Mouse (Mus musculus) gastrocnemius, postnatal 14 days (tissue): ENCODE measurements around the gene Rarres2. TPM values are rescaled to one million over a fixed set of nuclear protein-coding genes. Genes with fewer than 3 reads are reported as not detected.
A peak's percentile ranks its signal among the peaks of the same experiment; 100 is the strongest.
"Not testable (repeated sequence)": the region's sequence is repeated elsewhere in the genome, so short reads cannot be mapped to it uniquely, and the experiment has no call there.

Experiments
- DNase-seq: peaks from one replicate; pipeline ENCODE4 v3.0.0; 2021; ENCODE audit warnings: mixed read lengths
- intact Hi-C: fragments of 180-260 bp; cut with DNase I; formaldehyde crosslinking; loops from one replicate; pipeline ENCODE4 v1.15.1; 2025; ENCODE audit warnings: low total_unique reads
- total RNA-seq, 2 experiments: library from RNA; stranded (reverse); gene quantifications; 2 replicates each; pipeline ENCODE4 v1.2.3; 2021

Gene Rarres2
- total RNA-seq, 2 experiments from 2014 or later = 22.2 to 35.7 TPM

DNA sequence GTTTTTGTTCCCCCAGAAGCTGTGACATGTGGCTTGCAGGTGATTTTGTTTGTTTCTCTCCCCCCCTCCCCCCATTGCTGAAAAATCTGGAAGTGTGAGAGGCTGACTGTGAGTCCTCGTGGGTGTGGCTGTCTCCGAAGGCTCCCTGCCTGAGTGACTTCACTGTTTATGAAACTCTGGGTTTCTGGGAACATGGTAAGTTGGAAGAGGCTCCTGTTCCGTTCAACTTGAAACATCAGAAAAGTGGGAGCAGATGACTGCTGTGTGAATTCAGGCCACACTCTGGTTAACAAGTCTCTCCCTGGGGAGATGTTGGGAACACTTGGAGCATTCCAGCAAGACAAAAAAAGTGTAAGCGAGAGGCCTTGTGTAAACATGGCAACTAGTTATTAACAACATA is 25.7 kb downstream of the Rarres2 start:
- intact Hi-C loops = loop anchor here (5.0 kb wide), 1 partner anchor 45 kb away; the partner anchor contains the start of genes Gm44965 and Repin1
- no peak for DNase-seq

DNA sequence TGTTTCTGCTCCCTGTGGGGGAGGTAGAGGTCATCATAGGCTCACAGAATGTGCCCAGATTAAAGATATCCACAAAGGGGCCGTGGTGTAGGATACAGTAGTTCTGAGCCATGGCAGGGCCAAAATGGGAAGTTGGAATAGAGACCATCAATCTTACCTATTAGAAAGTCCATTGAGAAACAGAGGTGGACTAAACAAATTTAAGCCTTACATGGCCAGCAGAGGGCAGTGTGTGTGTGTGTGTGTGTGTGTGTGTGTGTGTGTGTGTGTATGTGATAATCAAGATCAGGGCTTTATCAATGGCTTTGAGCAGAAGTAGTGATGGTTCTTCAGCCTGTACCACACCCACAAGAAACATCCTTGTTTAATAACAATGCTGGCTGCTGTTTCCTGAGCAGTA is 26.3 kb downstream of the Rarres2 start:
- DNase-seq = no peak
- intact Hi-C loops = loop anchor here (5.0 kb wide), 1 partner anchor 46 kb away; the partner anchor contains the start of genes Gm44965 and Repin1

DNA sequence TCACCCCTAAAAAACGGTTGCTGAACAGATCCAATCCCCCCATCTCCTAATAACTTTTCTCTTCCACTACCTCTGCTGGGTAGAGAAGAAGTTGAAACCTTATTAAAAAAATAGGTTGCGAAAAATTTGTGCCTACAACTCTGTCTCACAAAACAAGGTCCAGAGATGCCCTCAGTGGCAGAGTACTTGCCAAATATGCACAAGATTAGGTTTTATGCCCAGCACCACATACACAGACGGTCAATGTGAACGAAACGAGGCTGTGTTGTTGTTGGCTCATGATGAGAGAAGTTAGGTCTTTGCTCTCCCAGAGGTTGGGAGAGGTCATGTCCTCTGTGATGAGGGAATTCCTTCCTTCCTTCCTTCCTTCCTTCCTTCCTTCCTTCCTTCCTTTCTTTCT is 27.3 kb downstream of the Rarres2 start:
- no peak for DNase-seq
- intact Hi-C loops = loop anchor here (5.0 kb wide), 1 partner anchor 47 kb away; the partner anchor contains the start of genes Gm44965 and Repin1

DNA sequence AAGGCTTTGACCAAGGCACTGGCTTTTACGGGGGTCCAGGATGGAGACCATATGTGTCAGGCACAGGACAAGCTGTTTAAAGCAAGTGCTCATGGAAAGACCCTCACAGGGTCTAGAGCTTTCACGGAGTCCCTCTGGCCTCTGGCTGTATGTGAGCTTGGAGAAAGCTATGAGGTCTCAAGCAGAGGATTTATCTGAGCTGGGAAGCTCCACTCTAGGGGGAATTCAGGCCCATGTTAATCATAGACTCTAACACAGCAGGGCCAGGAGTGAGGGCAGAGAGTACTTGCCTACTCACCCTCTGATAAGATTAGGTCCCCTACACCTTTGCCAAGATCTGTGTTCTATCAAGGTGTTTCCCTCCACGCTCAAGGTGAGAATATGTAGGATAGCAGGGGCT is 30.0 kb downstream of the Rarres2 start:
- DNase-seq = no peak
- intact Hi-C loops = no loop called here

DNA sequence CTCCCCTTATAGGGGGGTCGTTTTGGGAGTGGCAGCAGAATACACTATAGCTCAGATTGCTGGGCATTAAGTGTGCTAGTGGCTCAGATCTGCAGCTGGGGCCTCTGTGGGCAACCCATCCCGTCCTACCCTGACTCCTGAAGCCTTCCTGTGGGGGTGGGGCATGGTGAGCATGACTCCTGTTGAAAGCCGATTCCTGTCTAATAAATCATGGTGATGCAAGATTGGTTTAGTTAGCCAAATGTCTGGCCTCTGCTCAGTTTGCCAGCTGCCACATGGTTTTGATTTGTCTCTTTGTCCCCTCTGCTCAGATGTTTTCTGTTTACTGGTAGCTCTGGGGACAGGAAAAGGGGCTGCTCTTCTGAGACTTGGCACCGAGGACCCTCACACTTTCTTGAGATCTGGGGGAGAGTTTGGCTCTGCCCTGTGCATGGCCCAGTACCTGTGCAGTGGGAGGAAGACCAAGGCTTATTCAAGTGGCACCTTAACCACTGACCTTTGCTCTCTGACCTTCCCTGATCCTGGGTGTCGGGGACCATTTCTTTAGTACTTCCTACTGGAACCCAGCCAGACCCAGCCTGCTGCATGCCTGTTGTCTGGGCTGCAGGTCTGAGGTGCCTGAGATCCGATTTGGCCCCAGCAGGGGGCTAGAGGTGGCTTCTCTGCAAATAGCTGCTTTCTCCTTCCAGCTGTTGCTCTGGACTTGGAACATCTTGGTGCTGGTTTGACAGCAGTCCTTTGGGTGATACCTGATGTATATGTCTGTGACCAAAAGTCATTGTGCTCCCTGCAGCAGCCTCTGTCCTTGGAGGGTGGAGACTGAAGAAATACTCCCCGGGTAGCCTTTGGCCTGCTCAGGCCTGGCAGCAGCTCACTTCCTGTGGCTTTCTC is 30.8 kb downstream of the Rarres2 start:
- intact Hi-C loops = no loop called here
- peak; percentile 67 for DNase-seq

DNA sequence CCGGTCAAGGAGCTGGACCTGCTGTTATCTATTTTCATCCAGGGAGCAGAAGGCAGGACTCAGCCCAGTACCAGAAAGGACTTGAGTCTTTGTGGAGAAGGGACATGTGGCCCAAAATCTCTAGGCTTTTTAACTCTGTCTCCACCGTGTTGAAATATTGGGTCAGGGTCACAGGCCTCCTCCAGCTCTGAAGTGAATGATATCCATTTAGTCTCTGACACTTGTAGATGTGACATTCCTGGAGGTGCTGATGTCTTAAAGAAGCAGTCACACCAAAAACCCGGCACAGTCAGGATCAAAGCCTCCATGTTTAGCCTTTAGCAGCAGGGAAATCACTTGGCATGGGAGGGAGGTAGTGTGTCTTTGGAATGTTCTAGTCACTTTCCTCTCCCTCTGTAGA is 31.9 kb downstream of the Rarres2 start:
- intact Hi-C loops = no loop called here
- DNase-seq = no peak

DNA sequence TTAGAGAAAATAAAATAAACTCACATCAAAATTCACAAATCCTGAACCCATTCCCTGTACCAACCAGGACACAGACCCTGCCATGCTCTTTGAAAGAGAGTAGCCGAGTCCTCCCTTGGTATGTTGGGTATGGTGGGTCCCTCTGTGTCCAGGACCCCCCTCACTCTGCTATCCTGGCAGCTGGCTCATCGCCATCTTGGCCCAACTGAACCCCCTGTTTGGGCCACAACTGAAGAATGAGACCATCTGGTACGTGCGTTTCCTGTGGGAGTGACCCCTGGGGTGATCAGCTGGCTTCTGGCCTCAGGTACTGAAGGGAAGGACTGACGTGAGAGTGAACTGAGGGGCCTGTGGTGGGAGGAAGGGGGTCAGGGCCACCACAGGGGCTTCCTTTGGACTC is 32.7 kb downstream of the Rarres2 start:
- no peak for DNase-seq
- intact Hi-C loops = loop anchor here (5.0 kb wide), 1 partner anchor 102 kb away; no protein-coding TSS in a partner anchor

DNA sequence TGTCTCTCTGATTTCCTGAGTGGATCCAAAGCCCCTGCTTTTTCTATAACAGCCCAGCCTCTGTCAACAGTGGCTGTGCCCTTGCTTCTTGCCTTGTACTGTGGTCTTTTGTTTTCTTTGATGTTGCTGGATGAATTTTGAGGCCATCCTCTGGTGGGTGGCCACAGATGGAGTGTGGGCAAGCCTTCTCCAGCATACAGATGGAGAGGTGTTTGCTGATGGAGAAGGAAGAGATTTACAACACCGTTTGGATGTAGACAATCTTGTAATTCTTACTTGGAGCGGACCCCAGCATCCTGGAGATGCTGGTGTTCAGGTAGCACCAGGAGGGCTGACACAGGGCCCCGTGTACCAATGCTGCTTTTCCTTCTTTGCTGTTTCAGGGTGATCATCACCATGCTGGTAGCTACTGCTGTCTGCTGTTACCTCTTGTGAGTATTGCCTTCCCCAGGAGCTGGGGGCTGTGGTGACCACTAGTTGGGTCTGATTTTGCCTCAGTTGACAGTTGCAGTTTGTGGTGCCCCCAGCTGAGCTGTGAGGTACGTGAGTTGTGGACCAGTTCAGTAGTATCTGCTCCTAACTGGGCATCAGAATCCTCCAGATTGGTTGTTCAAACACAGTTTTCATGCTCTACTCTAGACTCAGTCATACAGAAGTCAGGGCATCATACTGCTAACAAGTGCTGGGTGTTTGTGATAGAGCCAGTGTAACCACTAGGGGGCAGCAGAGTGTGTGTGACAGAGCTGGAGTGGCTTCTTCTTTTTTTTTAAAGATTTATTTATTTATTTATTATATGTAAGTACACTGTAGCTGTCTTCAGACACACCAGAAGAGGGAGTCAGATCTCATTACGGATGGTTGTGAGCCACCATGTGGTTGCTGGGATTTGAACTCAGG is 33.5 kb downstream of the Rarres2 start:
- DNase-seq = peak; percentile 77
- intact Hi-C loops = loop anchor here (5.0 kb wide), 1 partner anchor 103 kb away; no protein-coding TSS in a partner anchor

DNA sequence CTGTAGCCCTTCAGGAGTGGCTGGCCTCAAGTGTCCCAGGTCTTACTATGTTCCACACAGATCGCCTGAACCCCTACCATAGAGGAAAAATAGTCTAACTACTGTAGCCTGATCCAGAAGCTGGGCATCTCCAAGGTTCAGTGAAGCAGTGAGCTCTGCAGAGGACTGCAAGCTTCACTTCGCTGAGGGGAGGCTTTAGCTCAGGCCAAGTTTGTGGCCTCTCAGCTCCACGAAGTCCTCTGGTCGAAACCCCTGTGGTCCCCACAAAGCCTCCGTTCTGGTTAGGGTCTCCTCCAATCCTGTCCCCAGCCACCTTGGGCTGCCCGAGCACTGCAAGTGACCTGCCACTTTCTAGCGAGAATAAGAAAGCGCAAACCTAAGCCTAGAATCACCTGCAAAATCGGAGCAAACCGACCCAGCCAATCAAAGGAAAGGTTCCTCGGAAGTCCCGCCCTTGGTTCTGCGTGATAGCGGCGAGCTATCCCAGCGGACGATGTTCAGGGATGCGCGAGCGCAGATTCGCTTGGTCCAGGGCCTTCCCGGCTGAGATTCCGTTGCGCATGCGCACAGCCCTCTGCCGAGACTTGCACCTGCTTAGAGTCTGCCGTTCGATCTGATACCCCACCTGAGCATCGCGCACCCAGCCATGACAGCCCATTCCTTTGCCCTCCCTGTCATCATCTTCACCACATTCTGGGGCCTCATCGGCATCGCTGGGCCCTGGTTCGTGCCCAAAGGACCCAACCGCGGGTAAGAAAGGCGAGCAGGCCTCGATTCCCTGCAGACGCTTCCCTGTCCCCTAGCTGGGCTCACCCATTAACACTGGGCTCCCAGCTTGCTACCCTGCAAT is 35.3 kb downstream of the Rarres2 start, which contains the start of gene Atp6v0e2:
Gene Atp6v0e2 (plus strand): TSS at position 511 of the 850 bp plus-strand sequence.
- peak; percentile 88 for DNase-seq
- intact Hi-C loops = loop anchor here (5.0 kb wide), 1 partner anchor 105 kb away; no protein-coding TSS in a partner anchor

DNA sequence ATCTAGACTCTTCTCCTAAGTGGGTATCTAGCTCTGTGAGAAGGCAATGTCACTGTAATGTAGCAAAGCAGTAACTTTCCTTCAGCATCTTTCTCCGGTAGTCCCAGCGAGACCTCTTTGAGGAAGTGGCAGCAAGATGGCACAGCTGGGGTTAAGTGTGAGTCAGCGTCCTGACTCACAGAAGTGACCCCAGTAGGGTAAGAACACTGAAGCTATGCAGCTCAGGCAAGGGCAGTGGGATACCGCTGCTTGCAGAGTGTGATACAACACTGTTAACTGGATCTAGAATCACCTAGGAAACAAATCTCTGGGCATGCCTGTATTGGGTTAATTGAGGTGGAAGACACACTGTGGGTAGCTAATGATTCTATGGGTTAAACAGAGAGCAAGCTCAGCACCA is 36.5 kb downstream of the Rarres2 start:
- DNase-seq = no peak
- intact Hi-C loops = loop anchor here (5.0 kb wide), 1 partner anchor 106 kb away; no protein-coding TSS in a partner anchor

DNA sequence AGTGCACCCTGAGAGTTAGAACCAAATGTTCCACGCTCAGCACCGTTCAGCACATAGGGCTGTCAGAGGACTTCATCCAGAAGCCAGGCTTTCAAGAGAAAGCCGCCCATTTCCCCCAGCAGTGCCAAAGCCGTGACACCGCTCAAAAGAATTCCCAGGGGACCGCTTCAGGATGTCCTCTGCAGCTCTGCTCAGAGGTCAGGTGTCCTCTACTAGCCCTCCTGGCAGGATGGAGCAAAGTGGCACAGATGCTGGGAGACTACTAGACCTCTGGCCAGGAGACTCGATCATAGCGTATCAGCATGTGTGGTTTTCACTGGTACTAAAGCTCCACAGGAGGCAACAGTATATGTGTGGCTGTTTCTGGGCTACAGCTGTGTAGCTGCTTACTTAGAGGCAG is 37.7 kb downstream of the Rarres2 start:
- intact Hi-C loops = loop anchor here (5.0 kb wide), 1 partner anchor 107 kb away; no protein-coding TSS in a partner anchor
- no peak for DNase-seq

DNA sequence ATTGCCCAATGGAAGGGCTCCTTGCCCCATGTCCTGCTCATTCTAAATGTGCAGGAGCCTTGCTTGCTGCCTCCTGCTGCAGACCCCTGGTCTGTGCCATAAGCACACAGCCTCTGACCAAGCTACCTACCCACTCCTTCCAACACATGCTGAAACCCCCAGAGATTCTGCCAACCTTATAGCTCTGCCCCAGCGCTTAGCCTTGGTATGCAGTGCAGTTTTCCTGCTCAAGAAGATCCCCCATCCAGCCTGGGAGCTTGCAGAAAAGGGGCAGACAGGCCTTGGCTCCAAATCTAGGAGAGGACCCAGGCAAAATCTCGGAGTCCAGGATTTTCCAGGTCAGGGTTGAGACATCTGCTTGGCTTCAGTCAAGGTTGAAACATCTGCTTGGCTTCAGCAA is 39.1 kb downstream of the Rarres2 start:
- no peak for DNase-seq
- intact Hi-C loops = no loop called here

DNA sequence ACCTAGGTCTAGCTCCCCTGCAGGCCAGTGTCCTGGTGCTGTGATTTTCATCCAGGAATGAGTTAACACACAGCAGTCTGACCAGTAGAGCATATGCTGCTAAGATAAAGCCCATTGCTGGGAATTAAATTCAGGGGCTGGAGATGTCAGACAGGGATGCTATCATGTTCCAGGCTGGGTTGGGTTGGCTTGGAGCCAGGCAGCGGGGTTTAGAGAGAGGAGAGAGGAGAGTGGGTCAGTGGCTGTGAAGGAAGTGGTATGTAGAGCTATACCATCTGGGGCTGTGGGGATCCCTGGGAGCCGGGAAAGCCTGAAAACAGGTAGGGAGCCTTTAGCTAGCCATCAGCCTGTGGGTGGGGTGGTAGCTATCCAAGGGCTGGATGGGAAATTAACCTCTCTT is 41.7 kb downstream of the Rarres2 start:
- intact Hi-C loops = no loop called here
- DNase-seq = no peak

DNA sequence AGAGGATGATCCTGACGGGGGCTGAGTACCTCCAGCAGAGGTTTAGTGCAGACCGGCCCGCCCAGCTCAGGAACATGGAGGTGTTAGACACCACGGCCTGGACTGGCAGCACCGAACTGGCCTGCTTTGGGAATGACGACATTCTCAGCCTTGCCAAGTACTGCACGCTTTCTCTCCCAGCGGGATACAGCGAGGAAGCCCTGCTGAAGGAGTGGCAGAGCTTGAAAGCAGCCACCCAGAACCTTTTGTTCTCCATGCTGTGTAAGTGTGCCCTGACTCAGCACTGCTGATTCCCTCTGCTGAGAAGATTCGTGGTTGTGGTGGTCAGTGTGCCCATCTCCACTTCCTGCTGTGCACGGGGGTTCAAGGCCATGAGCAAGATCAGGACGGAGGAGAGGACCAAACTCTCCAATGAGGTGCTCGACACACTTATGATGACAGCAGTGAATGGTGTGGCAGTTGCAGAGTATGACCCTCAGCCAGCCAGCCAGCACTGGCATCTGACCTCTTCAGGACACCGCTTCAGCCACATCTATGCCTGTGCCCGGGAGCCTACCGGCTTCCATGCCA is 42.6 kb downstream of the Rarres2 start:
- no peak for DNase-seq
- intact Hi-C loops = no loop called here

DNA sequence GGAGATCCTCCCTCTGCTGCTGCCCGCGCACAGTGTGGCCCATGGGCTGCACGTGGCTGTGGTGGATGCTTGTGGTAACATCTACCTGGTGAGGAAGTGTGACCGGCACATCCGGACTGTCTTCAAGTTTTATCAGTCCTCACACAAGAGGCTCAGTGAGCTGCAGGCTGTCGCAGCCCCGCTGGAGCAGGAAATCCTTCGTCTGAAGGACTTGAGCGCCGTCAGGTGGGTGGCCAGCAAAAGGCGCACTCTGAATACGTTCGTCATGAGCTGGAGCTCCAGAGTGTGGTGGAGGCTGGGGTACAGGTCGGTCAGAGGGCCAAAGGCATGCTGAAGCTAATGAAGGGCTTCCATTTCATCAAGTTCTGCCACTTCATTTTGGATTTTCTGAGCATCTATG is 43.3 kb downstream of the Rarres2 start:
- DNase-seq = no peak
- intact Hi-C loops = no loop called here

DNA sequence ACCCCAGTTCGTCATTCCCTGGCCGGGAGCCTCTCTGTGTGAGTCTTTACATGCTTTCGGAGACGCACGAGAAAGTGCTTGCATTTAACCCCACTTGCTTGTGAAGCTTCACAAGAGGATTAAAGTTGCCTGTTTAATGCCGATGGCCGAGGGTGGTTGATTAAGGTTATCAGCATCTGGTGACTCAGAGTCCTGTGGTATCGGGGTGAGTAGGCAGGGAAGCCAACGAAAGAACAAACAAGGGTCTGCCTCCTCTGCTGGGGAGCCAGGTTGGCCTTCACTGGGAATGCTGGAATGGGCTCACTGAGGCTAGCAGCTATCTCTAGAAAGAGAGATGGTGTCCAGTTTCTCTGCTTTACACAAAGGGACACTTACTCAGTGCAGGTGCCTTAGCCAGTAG is 44.7 kb downstream of the Rarres2 start:
- no peak for DNase-seq
- intact Hi-C loops = no loop called here

DNA sequence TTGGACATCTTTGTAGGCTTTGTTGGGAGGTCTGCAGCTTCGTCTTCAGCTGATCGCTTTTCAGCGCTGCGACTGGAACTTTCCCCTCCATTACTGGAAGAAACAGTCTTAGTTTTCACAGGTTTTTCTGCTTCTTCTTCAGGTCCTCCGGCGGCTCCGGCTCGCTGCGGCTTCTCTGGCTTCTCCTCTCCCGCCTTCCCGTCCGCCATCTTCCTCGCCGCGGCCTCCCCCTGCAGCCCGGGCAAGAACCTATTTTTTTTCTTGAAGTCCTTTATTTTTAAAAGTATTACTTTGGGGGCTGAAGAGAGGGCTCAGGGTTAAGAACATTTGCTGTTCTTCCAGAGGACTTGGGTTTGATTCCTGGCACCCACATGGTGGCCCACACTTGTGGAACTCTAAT is 47.7 kb downstream of the Rarres2 start:
- DNase-seq, intact Hi-C loops: not testable (repeated sequence)
